Mouse (Mus musculus) embryo, embryonic 10 days (tissue): ENCODE data around the gene Ubc.

Experiments
- DNase-seq: peaks from one replicate; pipeline ENCODE4 v3.0.0-alpha.2; 2015; ENCODE audit warnings: low spot score

Ubc gene

DNA sequence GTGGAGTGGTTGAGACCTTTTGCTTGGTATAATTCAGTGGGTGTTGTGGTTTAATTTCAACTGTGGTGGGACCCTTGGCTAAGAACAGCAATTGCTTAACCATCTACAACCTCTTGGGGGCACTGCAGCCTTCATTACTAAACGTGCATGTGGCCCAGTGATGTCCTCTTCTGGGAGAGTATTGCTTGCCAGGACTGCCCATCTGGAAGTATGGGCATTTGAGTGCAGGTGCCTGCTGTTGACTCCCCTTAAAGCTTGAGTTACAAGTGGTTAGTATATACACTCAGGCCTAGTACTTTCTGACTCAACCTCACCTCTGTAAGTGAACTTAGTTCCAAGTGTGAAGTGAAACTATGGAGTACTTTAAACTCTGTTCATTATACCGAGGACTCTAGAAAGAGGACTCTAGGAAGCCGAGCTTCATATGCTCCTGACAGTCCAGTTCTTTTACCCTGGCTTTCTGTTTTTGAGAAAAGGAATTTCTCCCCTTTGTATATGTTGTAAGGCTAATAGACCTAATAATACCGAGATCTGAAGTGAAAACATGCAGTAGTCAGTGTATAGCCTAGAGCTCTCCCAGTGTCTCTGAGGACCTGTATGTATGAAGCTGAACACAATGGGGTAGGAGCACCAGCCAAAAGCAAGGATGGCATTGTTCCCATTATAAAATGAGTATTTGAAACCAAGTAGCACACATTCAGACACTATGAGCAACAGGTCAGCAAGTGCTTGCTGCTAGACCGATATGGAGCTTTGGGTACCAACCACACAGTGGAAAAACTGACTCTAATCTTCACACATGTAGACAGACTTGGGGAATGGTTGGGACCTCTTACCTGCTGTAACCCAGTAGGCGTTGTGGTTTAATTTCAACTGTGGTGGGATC is 7.1 kb downstream of the Ubc start:
- peak; percentile 79 for DNase-seq

- no peak for DNase-seq
Measured at GRCm38 (mm10) chr5:125381954-125382672, 7.9 kb downstream of the Ubc start.

- DNase-seq = no peak
Measured at GRCm38 (mm10) chr5:125378919-125379318, 11.1 kb downstream of the Ubc start.

DNA sequence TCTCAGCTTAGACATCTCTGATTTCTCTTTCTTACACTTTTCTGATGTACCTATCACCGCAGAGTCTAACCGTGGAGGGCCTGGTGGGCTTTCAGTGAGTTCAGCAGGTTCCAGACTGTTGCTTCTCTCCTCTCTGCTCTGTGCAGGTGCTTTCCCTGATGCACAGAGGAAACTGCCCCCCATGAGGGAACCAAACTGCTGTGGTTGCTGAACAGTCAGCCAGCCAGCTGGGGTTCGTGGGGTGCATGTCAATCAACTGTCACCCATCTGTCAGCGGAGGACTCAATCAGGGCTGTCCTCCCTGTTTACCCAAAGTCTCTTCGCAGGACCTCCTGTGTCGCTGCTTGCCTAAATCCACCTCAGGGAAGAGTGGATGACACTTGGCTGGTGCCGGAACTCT is 12.8 kb downstream of the Ubc start:
- DNase-seq = no peak

- DNase-seq = no peak
Measured at GRCm38 (mm10) chr5:125375871-125376270, 14.1 kb downstream of the Ubc start.

- no peak for DNase-seq
Measured at GRCm38 (mm10) chr5:125372027-125372426, 18.0 kb downstream of the Ubc start.

GRCm38 (mm10) chr5:125370950-125371693 is 18.9 kb downstream of the Ubc start:
- no peak for DNase-seq

DNA sequence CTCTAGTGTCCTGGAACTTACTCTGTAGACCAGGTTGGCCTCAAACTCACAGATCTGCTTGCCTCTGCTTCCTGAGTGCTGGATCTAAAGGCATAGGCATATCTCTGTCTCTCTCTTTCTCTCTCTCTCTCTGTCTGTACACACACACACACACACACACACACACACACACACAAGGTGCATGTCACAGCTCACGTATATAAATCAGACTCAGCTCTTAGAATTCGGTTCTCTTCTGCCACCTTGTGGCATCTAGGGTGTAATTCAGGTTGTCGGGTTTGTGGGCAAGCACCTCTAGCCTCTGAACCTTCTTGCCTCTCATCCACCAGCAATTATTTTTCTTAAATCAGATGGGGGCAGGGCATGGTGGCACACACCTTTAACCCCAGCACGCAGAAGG is 21.4 kb downstream of the Ubc start:
- DNase-seq = peak; percentile 81

- no peak for DNase-seq
Measured at GRCm38 (mm10) chr5:125368156-125368555, 21.8 kb downstream of the Ubc start.

DNA sequence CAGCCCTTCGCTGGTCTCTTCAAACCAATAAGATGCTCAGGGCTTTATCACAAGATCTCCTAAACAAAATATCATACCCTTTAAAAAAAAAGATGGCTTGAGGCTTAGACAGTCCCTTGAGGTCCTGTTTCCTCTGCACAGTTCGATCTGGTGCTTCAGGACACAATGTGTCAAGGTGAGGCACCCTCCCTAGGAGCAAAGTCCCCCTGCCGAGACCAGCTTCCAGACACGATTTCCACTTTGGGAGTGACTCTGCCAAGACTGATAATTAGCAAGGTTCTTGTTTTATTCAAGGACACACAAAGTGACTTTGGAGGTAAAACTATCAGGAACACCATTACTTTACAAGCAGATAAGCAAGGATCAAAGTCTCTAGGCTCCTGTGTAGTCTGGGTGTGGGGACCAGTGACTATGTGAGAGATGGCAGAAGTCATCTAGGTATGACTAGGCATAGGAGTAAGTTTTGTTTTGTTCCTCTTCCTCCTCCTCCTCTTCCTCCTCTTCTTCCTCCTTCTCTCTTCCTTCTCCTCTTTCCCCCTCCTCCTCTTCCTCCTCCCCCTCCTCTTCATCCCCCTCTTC is 25.1 kb downstream of the Ubc start:
- DNase-seq = no peak

DNA sequence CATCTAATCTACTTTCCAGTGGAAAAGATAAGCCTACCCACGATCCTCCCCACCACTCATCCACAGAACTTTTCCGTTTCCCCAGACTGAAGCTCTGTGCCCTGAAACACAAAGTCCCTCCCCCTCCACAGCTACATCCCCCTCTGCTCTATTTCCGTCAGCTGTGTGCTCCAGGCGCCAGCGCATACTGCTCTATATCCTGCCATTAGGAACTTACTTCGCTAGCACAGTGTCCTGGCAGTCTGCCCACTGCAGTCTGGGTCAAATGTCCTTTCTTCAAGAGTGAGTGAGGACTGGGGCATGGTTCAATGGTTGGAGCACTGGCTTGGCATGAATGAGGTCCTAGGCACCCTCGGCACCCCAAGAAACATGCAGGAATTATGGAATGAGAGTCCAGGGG is 26.1 kb downstream of the Ubc start:
- DNase-seq = no peak

- DNase-seq = no peak
Measured at GRCm38 (mm10) chr5:125360981-125361510, 29.0 kb downstream of the Ubc start.

DNA sequence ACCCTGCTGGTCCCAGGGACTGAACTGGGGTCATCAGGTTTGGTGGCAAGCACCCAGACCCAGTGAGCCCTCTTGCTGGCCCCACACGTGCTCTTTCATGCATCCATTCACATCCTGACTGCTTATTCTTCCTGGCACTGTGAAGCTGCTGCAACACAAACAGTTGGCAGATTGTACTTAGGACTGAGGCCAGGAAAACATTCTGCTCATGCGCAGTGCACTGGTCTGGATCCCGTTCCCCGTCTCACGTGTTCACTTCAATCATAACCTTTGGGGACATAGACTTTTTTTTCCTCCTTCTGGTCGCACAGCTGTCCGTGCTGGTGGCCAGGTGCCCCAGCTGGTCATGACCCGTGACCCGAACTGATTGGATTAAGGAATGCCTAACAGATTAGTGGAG is 29.4 kb downstream of the Ubc start:
- no peak for DNase-seq

DNA sequence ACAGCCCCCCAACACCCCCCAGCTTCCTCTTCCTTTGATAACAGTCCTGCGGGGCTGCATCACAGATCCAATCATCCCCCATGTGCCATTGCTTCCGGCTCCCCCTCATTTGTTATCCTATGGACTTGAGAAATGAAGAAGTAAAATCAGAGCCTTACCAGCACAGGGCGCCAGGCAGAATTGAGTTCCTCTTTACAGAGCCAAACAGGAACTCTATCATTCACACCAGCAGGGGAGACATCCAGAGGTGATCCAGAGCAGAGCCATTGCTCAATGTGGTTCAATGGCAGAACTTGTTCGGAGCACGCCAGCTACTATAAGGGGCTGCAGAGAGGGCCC is 31.8 kb downstream of the Ubc start:
- DNase-seq = no peak

GRCm38 (mm10) chr5:125357543-125358269 is 32.3 kb downstream of the Ubc start:
- DNase-seq = no peak

DNA sequence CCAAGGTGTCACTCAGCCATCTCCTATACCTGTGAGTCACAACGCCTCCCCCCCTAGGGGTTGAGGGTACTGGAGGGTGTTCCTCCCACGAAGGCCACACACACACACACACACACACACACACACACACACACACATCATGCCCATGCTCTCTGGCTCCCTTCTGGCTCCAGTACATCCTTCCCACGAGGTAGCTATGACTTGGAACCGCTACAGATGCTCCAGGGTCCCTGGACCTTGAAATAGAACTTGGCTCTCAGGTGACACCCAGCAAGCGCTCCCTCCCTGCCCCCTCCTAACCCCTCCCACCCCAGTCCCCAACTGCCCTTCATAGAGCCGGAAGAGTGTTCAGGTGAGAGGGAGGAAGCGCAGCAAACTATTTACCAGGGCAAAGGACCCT is 34.4 kb downstream of the Ubc start:
- no peak for DNase-seq

DNA sequence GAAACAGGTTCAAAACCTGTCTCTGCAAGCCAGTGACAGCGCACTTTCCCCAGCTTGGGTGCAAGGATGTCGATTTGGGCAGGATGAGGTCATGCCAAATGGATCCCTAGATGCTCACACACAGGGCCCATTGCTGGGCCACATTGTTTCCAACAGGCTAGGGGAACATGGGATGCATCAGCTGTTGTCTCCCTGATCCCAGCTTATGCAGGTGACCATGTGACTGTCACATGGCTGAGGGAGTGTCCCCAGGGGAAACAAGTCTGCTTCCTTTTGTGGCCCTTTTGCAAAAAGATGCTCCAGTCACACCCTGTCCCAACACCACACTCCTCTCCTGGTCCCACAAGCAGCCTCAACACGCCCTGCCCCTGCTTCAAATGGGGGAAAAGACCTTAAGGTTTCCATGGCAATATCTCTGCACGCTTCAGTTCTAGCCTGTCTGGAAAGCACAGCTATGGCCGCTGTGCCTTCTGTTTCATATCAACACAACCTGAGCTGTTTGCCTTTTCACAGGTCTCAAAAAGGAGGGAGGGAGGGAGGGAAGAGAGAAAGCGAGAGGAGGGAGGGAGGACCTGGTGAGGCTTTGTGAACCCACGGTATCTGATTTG is 35.0 kb downstream of the Ubc start:
- no peak for DNase-seq

- DNase-seq = no peak
Measured at GRCm38 (mm10) chr5:125352781-125353294, 37.2 kb downstream of the Ubc start.

DNA sequence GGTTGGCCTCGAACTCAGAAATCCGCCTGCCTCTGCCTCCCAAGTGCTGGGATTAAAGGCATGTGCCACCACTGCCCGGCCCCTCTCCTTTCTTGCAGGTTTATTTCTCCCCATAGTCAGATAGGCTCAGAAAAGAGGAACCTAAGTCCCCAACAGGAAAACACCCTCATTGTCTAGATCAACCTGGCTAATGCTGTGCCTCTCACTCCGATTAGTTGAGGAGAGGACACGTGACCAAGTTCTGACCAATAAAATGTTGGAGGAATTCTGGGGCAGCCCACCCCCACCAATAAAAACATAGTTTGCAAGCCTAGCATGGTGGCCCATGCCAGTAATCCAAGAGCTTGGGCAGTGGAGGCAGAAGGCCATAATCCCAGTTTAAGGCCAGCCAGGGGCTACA is 38.1 kb downstream of the Ubc start:
- no peak for DNase-seq

DNA sequence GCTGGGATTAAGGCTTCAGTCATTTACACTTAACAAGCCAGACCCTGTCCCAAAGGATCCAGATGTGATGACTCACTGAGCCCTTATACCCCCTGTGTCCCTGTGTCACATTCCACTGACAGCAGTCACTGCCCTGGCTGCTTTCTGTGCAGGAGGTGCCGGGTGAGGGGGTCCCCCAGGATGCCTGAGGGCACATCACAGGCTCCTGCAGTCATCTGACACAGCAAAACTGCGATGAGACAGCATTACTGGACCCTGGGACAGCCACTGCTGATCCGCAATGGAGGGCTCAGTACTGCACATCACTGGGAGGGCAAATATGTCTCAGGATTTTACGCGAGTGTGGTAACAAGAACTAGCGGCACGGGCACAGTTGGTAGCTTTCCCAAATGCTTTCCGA is 38.9 kb downstream of the Ubc start:
- DNase-seq = no peak

GRCm38 (mm10) chr5:125349391-125349790 is 40.6 kb downstream of the Ubc start:
- DNase-seq = no peak
